Mouse (Mus musculus): Measurements from ENCODE around the gene Epb41l3. TPM values are rescaled to one million over a fixed set of nuclear protein-coding genes. Genes with fewer than 3 reads are reported as not detected.
A peak's percentile ranks its signal among the peaks of the same experiment; 100 is the strongest.

The Epb41l3 gene
- polyA plus RNA-seq, 1 experiment = 5.8 TPM

- Histone ChIP-seq H3K4me1 (ENCODE audit: control insufficient read depth, insufficient read depth, insufficient read length) (0 out of 2 replicates have a peak, but pooled peaks cover 2% of the 10 kb centered on the region), H3K36me3 (ENCODE audit: control insufficient read depth, insufficient read depth, low read length) (no peaks in the 10 kb centered on the region), H3K27ac (ENCODE audit: insufficient read depth, low read length) (peak overlapping the region; percentile 35; the same call in 1 of the 2 replicates), H3K4me3 (ENCODE audit: extremely low read depth, insufficient read depth, insufficient read length) (no peak overlapping the region), H3K27me3 (ENCODE audit: control insufficient read depth, insufficient read depth, low read length) (no peaks in the 10 kb centered on the region)
- 8% methylated on average over 12 of the region's 12 CpGs for WGBS
- TF ChIP-seq CTCF (IDR thresholded peaks at IDR 0.05; ENCODE audit: extremely low read depth, insufficient read depth, insufficient read length, insufficient replicate concordance) (no peak), POLR2A (IDR thresholded peaks at IDR 0.05; ENCODE audit: low read depth, low read length) (no peak)
- DNase-seq (ENCODE audit: low read depth in 1 of 2, low spot score in 2 of 2) = no peak
These were observed 105.5 kb downstream of the Epb41l3 start for GRCm38 (mm10) chr17:69180905-69181559.

DNA sequence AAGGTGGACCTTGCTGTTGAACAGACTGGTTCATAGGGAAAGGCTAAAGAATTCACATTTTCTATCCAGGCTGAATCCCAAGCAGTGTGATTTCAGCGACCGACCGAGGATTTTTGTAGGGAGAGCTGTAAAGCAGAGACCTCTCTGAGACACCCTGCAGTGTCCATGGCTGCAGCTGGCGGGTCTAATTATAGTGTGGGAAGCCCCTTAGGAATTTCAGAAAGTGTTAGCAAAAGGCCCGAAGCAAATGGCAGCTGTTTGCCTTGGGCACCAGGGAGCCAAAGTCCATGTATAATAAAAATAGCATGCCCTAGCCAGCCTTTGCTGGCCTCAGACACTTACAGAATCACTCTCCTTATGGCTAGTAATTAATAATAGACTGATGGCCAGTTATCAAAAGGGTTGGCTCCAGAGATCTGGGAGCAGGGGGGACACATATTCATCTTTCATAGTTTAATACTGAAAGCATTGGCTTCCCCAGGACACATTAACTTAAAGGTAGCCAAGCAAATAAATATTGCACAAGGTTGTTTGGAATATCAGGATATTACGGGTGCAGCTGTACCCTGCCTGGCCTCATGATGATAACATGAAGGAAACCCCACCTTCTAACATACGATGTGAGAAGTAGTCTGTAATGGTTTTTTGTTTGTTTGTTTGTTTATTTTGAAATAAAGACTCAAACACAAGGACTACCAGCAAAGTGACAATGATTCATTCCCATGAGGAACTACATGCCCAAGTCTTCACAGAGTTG lies 106.3 kb downstream of the Epb41l3 start:
- Histone ChIP-seq H3K27ac (ENCODE audit: insufficient read depth, low read length) (peak overlapping the region; percentile 35; the same call in 1 of the 2 replicates), H3K36me3 (ENCODE audit: control insufficient read depth, insufficient read depth, low read length) (no peaks in the 10 kb centered on the region), H3K4me1 (ENCODE audit: control insufficient read depth, insufficient read depth, insufficient read length) (0 out of 2 replicates have a peak, but pooled peaks cover 2% of the 10 kb centered on the region), H3K4me3 (ENCODE audit: extremely low read depth, insufficient read depth, insufficient read length) (no peak overlapping the region), H3K27me3 (ENCODE audit: control insufficient read depth, insufficient read depth, low read length) (no peaks in the 10 kb centered on the region)
- DNase-seq (ENCODE audit: low read depth in 1 of 2, low spot score in 2 of 2) = no peak
- 43% methylated on average over 7 of the region's 7 CpGs for WGBS
- TF ChIP-seq POLR2A (IDR thresholded peaks at IDR 0.05; ENCODE audit: low read depth, low read length) = no peak

GRCm38 (mm10) chr17:69187794-69188193 lies 112.3 kb downstream of the Epb41l3 start:
- H3K4me3 ChIP-seq (ENCODE audit: extremely low read depth, insufficient read depth, insufficient read length) = no peak overlapping the region
- TF ChIP-seq CTCF (IDR thresholded peaks at IDR 0.05; ENCODE audit: extremely low read depth, insufficient read depth, insufficient read length, insufficient replicate concordance) (no peak), POLR2A (IDR thresholded peaks at IDR 0.05; ENCODE audit: low read depth, low read length) (no peak)
- DNase-seq (ENCODE audit: low read depth in 1 of 2, low spot score in 2 of 2) = no peak
- WGBS = 91% methylated on average over 3 of the region's 3 CpGs
- H3K27ac ChIP-seq (ENCODE audit: insufficient read depth, low read length) = no peak overlapping the region
- no peaks in the 10 kb centered on the region for H3K4me1 ChIP-seq (ENCODE audit: control insufficient read depth, insufficient read depth, insufficient read length)
- H3K27me3 ChIP-seq (ENCODE audit: control insufficient read depth, insufficient read depth, low read length) = no peaks in the 10 kb centered on the region
- no peaks in the 10 kb centered on the region for H3K36me3 ChIP-seq (ENCODE audit: control insufficient read depth, insufficient read depth, low read length)

DNA sequence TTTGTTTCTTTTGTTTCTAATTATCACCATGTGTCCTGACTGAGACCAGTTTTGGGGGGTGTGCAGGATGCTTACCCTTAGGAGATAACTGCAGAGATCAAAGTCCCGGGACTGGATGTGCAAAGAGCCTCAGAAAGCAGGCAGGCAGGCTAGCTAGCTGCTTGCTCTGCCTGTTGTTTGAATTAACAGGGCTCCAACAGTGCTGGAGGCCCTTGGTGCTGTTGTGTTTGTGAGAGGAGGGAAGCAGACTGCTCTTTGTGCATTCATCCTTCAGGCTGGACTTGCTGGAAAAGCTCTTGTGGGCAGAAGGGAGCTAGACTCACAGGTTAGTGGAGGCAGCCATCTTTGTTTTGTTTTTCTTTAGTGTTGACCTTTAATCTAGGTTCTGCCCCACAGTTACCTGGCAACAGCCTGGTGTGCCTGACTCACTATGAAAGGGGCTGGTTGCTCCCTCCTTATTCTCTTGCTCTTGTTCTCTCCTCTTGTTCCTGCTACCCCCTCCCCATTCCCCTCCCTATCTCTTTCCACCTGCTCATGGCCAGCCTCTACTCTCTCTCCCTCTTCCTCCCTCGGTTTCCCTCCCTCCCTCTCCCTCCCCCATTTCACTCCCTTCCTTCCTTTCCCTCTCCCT lies 117.5 kb downstream of the Epb41l3 start:
- WGBS = 58% methylated on average over 2 of the region's 2 CpGs

DNA sequence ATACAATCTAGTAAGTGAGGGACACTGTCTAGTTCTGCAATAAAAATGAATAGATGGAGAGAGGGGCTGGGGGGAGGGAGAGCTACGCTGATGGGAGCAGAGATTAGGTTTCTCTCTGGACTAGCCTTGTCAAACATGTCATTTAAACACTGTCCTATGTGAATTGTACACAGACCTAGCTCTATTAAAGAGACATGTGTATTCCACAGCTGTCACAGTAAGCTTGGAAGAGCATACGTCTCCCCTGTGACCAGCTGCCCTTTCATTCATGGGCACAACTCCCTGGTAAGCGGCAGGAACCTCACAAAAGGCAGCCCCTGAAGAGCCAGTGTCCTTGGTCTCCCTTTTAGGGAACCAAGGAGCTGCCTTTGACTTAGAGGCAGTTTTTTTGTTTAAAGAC lies 119.1 kb downstream of the Epb41l3 start:
- DNase-seq (ENCODE audit: low read depth in 1 of 2, low spot score in 2 of 2) = no peak
- Histone ChIP-seq H3K36me3 (ENCODE audit: control insufficient read depth, insufficient read depth, low read length) (no peaks in the 10 kb centered on the region), H3K27me3 (ENCODE audit: control insufficient read depth, insufficient read depth, low read length) (no peaks in the 10 kb centered on the region), H3K4me1 (ENCODE audit: control insufficient read depth, insufficient read depth, insufficient read length) (no peaks in the 10 kb centered on the region), H3K27ac (ENCODE audit: insufficient read depth, low read length) (no peak overlapping the region), H3K4me3 (ENCODE audit: extremely low read depth, insufficient read depth, insufficient read length) (no peak overlapping the region)
- 82% methylated on average over 3 of the region's 3 CpGs for WGBS
- TF ChIP-seq POLR2A (IDR thresholded peaks at IDR 0.05; ENCODE audit: low read depth, low read length) (no peak), CTCF (IDR thresholded peaks at IDR 0.05; ENCODE audit: extremely low read depth, insufficient read depth, insufficient read length, insufficient replicate concordance) (no peak)

More for the DNA sequence above, 117.5 kb downstream of the Epb41l3 start:
- TF ChIP-seq CTCF (IDR thresholded peaks at IDR 0.05; ENCODE audit: extremely low read depth, insufficient read depth, insufficient read length, insufficient replicate concordance) (no peak), POLR2A (IDR thresholded peaks at IDR 0.05; ENCODE audit: low read depth, low read length) (no peak)
- Histone ChIP-seq H3K4me1 (ENCODE audit: control insufficient read depth, insufficient read depth, insufficient read length) (no peaks in the 10 kb centered on the region), H3K27ac (ENCODE audit: insufficient read depth, low read length) (no peak overlapping the region), H3K36me3 (ENCODE audit: control insufficient read depth, insufficient read depth, low read length) (no peaks in the 10 kb centered on the region), H3K4me3 (ENCODE audit: extremely low read depth, insufficient read depth, insufficient read length) (no peak overlapping the region), H3K27me3 (ENCODE audit: control insufficient read depth, insufficient read depth, low read length) (no peaks in the 10 kb centered on the region)
- no peak for DNase-seq (ENCODE audit: low read depth in 1 of 2, low spot score in 2 of 2)

- TF ChIP-seq CTCF (IDR thresholded peaks at IDR 0.05; ENCODE audit: extremely low read depth, insufficient read depth, insufficient read length, insufficient replicate concordance) (no peak), POLR2A (IDR thresholded peaks at IDR 0.05; ENCODE audit: low read depth, low read length) (no peak)
- no peak for DNase-seq (ENCODE audit: low read depth in 1 of 2, low spot score in 2 of 2)
- Histone ChIP-seq H3K27me3 (ENCODE audit: control insufficient read depth, insufficient read depth, low read length) (no peaks in the 10 kb centered on the region), H3K27ac (ENCODE audit: insufficient read depth, low read length) (no peak overlapping the region), H3K36me3 (ENCODE audit: control insufficient read depth, insufficient read depth, low read length) (no peaks in the 10 kb centered on the region), H3K4me3 (ENCODE audit: extremely low read depth, insufficient read depth, insufficient read length) (no peak overlapping the region), H3K4me1 (ENCODE audit: control insufficient read depth, insufficient read depth, insufficient read length) (no peaks in the 10 kb centered on the region)
- WGBS = 84% methylated on average over 6 of the region's 6 CpGs
These were observed 120.3 kb downstream of the Epb41l3 start for GRCm38 (mm10) chr17:69195758-69196157.
